In the genomic region with DNA sequence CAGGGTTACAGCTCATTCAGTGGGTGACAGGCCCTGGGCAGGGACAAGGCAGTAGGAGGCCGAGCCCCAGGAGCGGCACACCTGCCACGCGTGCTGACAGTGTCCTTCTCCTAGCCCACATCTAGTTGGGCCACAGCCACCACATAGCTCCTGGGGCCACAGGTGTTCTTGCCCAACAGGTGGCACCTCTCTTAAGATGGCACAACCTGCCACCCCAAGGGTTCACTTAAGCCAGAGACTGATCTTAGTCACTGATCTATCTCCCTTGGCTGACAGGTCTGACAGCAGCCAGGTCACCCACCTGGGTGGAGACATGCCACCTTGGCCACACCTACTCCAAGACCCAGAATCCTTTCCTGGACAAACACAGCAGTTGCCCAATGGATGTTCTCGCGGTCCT, we compare ENCODE assay signal across 7 mouse cellular contexts. TPM values are rescaled to one million over a fixed set of nuclear protein-coding genes. Genes with fewer than 3 reads are reported as not detected.
DNase-seq lines count a peak whose midpoint lies in the region; ATAC-seq and TF ChIP-seq lines count a peak whose summit lies in the region.

No protein-coding gene starts in this region.

- peaks cover 62% of the 10 kb centered on the region for H3K79me2 ChIP-seq in myocyte (ENCODE audit: control insufficient read depth, insufficient read depth)

- H3K36me3 ChIP-seq in kidney, embryonic 16.5 days (ENCODE audit: insufficient read depth, low read length) = no peaks in the 10 kb centered on the region; the same call in 1 of the 2 replicates
- H3K36me3 ChIP-seq in embryonic facial prominence, embryonic 15.5 days = peaks cover 11% of the 10 kb centered on the region; the same call in 1 of the 2 replicates
- H3K36me3 ChIP-seq in intestine, embryonic 15.5 days = no peaks in the 10 kb centered on the region
- no peaks in the 10 kb centered on the region for H3K36me3 ChIP-seq in myocyte (ENCODE audit: control insufficient read depth, insufficient read depth)

- peak overlapping the region; percentile 72 for H3K4me2 ChIP-seq in kidney, embryonic 16.5 days (replicated peaks; ENCODE audit: low read depth, low read length)
- peak overlapping the region; percentile 75 for H3K4me2 ChIP-seq in embryonic facial prominence, embryonic 15.5 days (replicated peaks)
- peak overlapping the region; percentile 86 for H3K4me2 ChIP-seq in intestine, embryonic 15.5 days (replicated peaks)
- H3K4me2 ChIP-seq in myocyte (ENCODE audit: low read depth) = peak overlapping the region; percentile 90

- no peak for ATAC-seq in kidney, embryonic 16.5 days (ENCODE audit: low FRiP score, low TSS enrichment)
- ATAC-seq in embryonic facial prominence, embryonic 15.5 days (ENCODE audit: insufficient number of reproducible peaks, low FRiP score, low TSS enrichment, low read depth) = no peak
- no peak for ATAC-seq in intestine, embryonic 15.5 days

- peak overlapping the region; percentile 93 for H3K27ac ChIP-seq in kidney, embryonic 16.5 days (ENCODE audit: low read length)
- H3K27ac ChIP-seq in embryonic facial prominence, embryonic 15.5 days (replicated peaks) = peak overlapping the region; percentile 90
- peak overlapping the region; percentile 87 for H3K27ac ChIP-seq in intestine, embryonic 15.5 days

- TF ChIP-seq POLR2A in myocyte (IDR thresholded peaks at IDR 0.05; ENCODE audit: insufficient read length, low read depth) = peak; percentile 29

- H3K4me3 ChIP-seq in kidney, embryonic 16.5 days (ENCODE audit: low read length) = peak overlapping the region; percentile 26
- H3K4me3 ChIP-seq in embryonic facial prominence, embryonic 15.5 days (replicated peaks) = peak overlapping the region; percentile 79
- peak overlapping the region; percentile 10; the same call in 1 of the 2 replicates for H3K4me3 ChIP-seq in intestine, embryonic 15.5 days (replicated peaks)
- peak overlapping the region; percentile 61 for H3K4me3 ChIP-seq in myocyte

- H3K4me1 ChIP-seq in kidney, embryonic 16.5 days (ENCODE audit: insufficient read depth, low read length) = peaks cover 78% of the 10 kb centered on the region
- H3K4me1 ChIP-seq in embryonic facial prominence, embryonic 15.5 days = peaks cover 75% of the 10 kb centered on the region
- peaks cover 65% of the 10 kb centered on the region for H3K4me1 ChIP-seq in intestine, embryonic 15.5 days (replicated peaks)

- peak overlapping the region; percentile 1 for H3ac ChIP-seq in myocyte (ENCODE audit: control insufficient read depth, insufficient read length)

- no peaks in the 10 kb centered on the region for H3K9me3 ChIP-seq in kidney, embryonic 16.5 days (ENCODE audit: low read length)
- H3K9me3 ChIP-seq in embryonic facial prominence, embryonic 15.5 days (replicated peaks) = no peaks in the 10 kb centered on the region
- H3K9me3 ChIP-seq in intestine, embryonic 15.5 days = no peaks in the 10 kb centered on the region

- 69% methylated on average over 6 of the region's 6 CpGs for WGBS in kidney, embryonic 16.5 days
- WGBS in embryonic facial prominence, embryonic 15.5 days = 83% methylated on average over 6 of the region's 6 CpGs
- WGBS in intestine, embryonic 15.5 days = 62% methylated on average over 6 of the region's 6 CpGs

- no peaks in the 10 kb centered on the region for H3K27me3 ChIP-seq in kidney, embryonic 16.5 days (ENCODE audit: insufficient read depth, low read length)
- no peaks in the 10 kb centered on the region for H3K27me3 ChIP-seq in embryonic facial prominence, embryonic 15.5 days
- H3K27me3 ChIP-seq in intestine, embryonic 15.5 days (replicated peaks) = no peaks in the 10 kb centered on the region
- H3K27me3 ChIP-seq in myocyte (ENCODE audit: control insufficient read depth, insufficient read depth, insufficient read length) = no peaks in the 10 kb centered on the region

- no peak for DNase-seq in kidney, adult 8-10 months
- DNase-seq in adrenal gland, adult 2 months = no peak
- no peak for DNase-seq in cerebellum, postnatal 36 days

- H3K9ac ChIP-seq in kidney, embryonic 16.5 days (replicated peaks; ENCODE audit: low read length) = no peak overlapping the region; the same call in 1 of the 2 replicates
- no peak overlapping the region for H3K9ac ChIP-seq in embryonic facial prominence, embryonic 15.5 days
- H3K9ac ChIP-seq in intestine, embryonic 15.5 days = no peak overlapping the region

TF ChIP-seq in myocyte, 11 proteins besides CTCF, POLR2A, EP300 and RAD21:
- TF ChIP-seq MYOD1 (IDR thresholded peaks at IDR 0.05; ENCODE audit: control insufficient read depth in 1 of 3, insufficient read length in 2 of 3, low read depth in 2 of 3) = peak in 2 of 3 experiments; percentile 68 to 97
- TF ChIP-seq USF1 (IDR thresholded peaks at IDR 0.05; ENCODE audit: low read depth) = no peak
- peak; percentile 79 for TF ChIP-seq POLR2AphosphoS2 (IDR thresholded peaks at IDR 0.05; ENCODE audit: insufficient read length, low read depth)
- peak in 2 of 3 experiments; percentile 57 to 90 for TF ChIP-seq MYOG (IDR thresholded peaks at IDR 0.05; ENCODE audit: control insufficient read depth in 1 of 3, insufficient read depth in 1 of 3, insufficient read length in 2 of 3, low read depth in 2 of 3)
- TF ChIP-seq TCF12 (IDR thresholded peaks at IDR 0.05; ENCODE audit: insufficient read depth, poor library complexity, severe bottlenecking) = peak; percentile 14

RNA-seq across cellular contexts. Expression of a gene that starts 3.1 kb away (rescaled TPM):
- 89.6 and 95.3 TPM in 2 replicates for polyA plus RNA-seq in kidney, embryonic 16.5 days (2015; fragmentation: Nextera tagmentation; extraction: Ambion mirVana)
- polyA plus RNA-seq in embryonic facial prominence, embryonic 15.5 days (2015; fragmentation: Nextera tagmentation; extraction: Ambion mirVana) = 61.2 and 62.6 TPM in 2 replicates
- polyA plus RNA-seq in intestine, embryonic 15.5 days (2015; fragmentation: Nextera tagmentation; extraction: Ambion mirVana) = 86.5 and 92.1 TPM in 2 replicates
- polyA plus RNA-seq in myocyte (2012; fragmentation: generic; extraction: Trizol) = 69.5 TPM
- 100 to 1,000 TPM; 122 to 148 TPM for total RNA-seq in adrenal gland, adult 2 months (2021)
- 33.2 and 37.5 TPM in 2 replicates for polyA plus RNA-seq in adrenal gland, adult 2 months (2012; rRNA removed)

RNA-seq across cellular contexts. Expression of a gene that starts 3.2 kb away (rescaled TPM):
- 26.8 TPM in 2 replicates for polyA plus RNA-seq in kidney, embryonic 16.5 days (2015; fragmentation: Nextera tagmentation; extraction: Ambion mirVana)
- polyA plus RNA-seq in embryonic facial prominence, embryonic 15.5 days (2015; fragmentation: Nextera tagmentation; extraction: Ambion mirVana) = 33.7 and 36.8 TPM in 2 replicates
- polyA plus RNA-seq in intestine, embryonic 15.5 days (2015; fragmentation: Nextera tagmentation; extraction: Ambion mirVana) = 14.1 and 15.1 TPM in 2 replicates
- 34.7 TPM for polyA plus RNA-seq in myocyte (2012; fragmentation: generic; extraction: Trizol)
- total RNA-seq in adrenal gland, adult 2 months (2021) = 10 to 100 TPM in 1 of 2 experiments, 1 to 10 TPM in 1; 8.4 to 15.4 TPM
- 28.1 and 30.9 TPM in 2 replicates for polyA plus RNA-seq in adrenal gland, adult 2 months (2012; rRNA removed)

RNA-seq across cellular contexts. Expression of a gene that starts 18.1 kb away (rescaled TPM):
- 67.8 and 80.4 TPM in 2 replicates for polyA plus RNA-seq in kidney, embryonic 16.5 days (2015; fragmentation: Nextera tagmentation; extraction: Ambion mirVana)
- polyA plus RNA-seq in embryonic facial prominence, embryonic 15.5 days (2015; fragmentation: Nextera tagmentation; extraction: Ambion mirVana) = 83.4 and 107 TPM in 2 replicates
- polyA plus RNA-seq in intestine, embryonic 15.5 days (2015; fragmentation: Nextera tagmentation; extraction: Ambion mirVana) = 74.5 and 84.3 TPM in 2 replicates
- polyA plus RNA-seq in myocyte (2012; fragmentation: generic; extraction: Trizol) = 98.6 TPM
- total RNA-seq in adrenal gland, adult 2 months (2021) = 100 to 1,000 TPM; 104 to 111 TPM
- polyA plus RNA-seq in adrenal gland, adult 2 months (2012; rRNA removed) = 16.0 and 33.4 TPM in 2 replicates

RNA-seq across cellular contexts. Expression of a gene that starts 36.6 kb away (rescaled TPM):
- 21.4 and 24.0 TPM in 2 replicates for polyA plus RNA-seq in kidney, embryonic 16.5 days (2015; fragmentation: Nextera tagmentation; extraction: Ambion mirVana)
- polyA plus RNA-seq in embryonic facial prominence, embryonic 15.5 days (2015; fragmentation: Nextera tagmentation; extraction: Ambion mirVana) = 17.2 and 21.4 TPM in 2 replicates
- polyA plus RNA-seq in intestine, embryonic 15.5 days (2015; fragmentation: Nextera tagmentation; extraction: Ambion mirVana) = 22.7 and 23.2 TPM in 2 replicates
- 15.2 TPM for polyA plus RNA-seq in myocyte (2012; fragmentation: generic; extraction: Trizol)
- total RNA-seq in adrenal gland, adult 2 months (2021) = 10 to 100 TPM; 27.3 to 35.5 TPM
- polyA plus RNA-seq in adrenal gland, adult 2 months (2012; rRNA removed) = 58.0 and 60.3 TPM in 2 replicates

RNA-seq across cellular contexts. Expression of a gene that starts 48.4 kb away (rescaled TPM):
- 43.6 and 53.6 TPM in 2 replicates for polyA plus RNA-seq in kidney, embryonic 16.5 days (2015; fragmentation: Nextera tagmentation; extraction: Ambion mirVana)
- polyA plus RNA-seq in embryonic facial prominence, embryonic 15.5 days (2015; fragmentation: Nextera tagmentation; extraction: Ambion mirVana) = 33.2 and 33.4 TPM in 2 replicates
- polyA plus RNA-seq in intestine, embryonic 15.5 days (2015; fragmentation: Nextera tagmentation; extraction: Ambion mirVana) = 21.4 and 23.5 TPM in 2 replicates
- 29.6 TPM for polyA plus RNA-seq in myocyte (2012; fragmentation: generic; extraction: Trizol)
- 10 to 100 TPM; 17.3 to 27.4 TPM for total RNA-seq in adrenal gland, adult 2 months (2021)
- polyA plus RNA-seq in adrenal gland, adult 2 months (2012; rRNA removed) = 28.9 and 29.3 TPM in 2 replicates

Comparison
In these comparisons a context has a peak if more than half of its experiments do, and no peak if none do; other contexts are left out.
1. H3K4me3 ChIP-seq: peak in every context shown above with its lines; median percentile 79 in embryonic facial prominence, embryonic 15.5 days; 61 in myocyte; 26 in kidney, embryonic 16.5 days; 10 in intestine, embryonic 15.5 days.